Mouse (Mus musculus) limb, embryonic 10.5 days (tissue): ENCODE data around the gene Adipoq. TPM values are rescaled to one million over a fixed set of nuclear protein-coding genes. Genes with fewer than 3 reads are reported as not detected.
"Not testable (repeated sequence)": the region's sequence is repeated elsewhere in the genome, so short reads cannot be mapped to it uniquely, and the experiment has no call there.

Experiments
- DNase-seq: peaks from one replicate; pipeline ENCODE4 v3.0.0-alpha.2; 2017; ENCODE audit warnings: low spot score
- H3K27ac ChIP-seq: fragments of 300-500 bp; sonication (generic); 2 replicates; pipeline ENCODE4 v1.5.1; 2016; ENCODE audit warnings: mild to moderate bottlenecking
- H3K27me3 ChIP-seq: fragments of 300-500 bp; sonication (generic); 2 replicates; pipeline ENCODE4 v1.6.1; 2016; ENCODE audit warnings: low read depth, mild to moderate bottlenecking; ENCODE audit not compliant: poor library complexity, severe bottlenecking
- H3K36me3 ChIP-seq: fragments of 300-500 bp; sonication (generic); 2 replicates; pipeline ENCODE4 v1.6.1; 2016; ENCODE audit warnings: mild to moderate bottlenecking, moderate library complexity
- H3K4me1 ChIP-seq: fragments of 300-500 bp; sonication (generic); 2 replicates; pipeline ENCODE4 v1.6.1; 2016
- H3K4me3 ChIP-seq: fragments of 300-500 bp; sonication (generic); 2 replicates; pipeline ENCODE4 v1.5.1; 2016; ENCODE audit warnings: mild to moderate bottlenecking, moderate library complexity
- H3K9me3 ChIP-seq: fragments of 300-500 bp; sonication (generic); replicated peaks from 2 replicates; pipeline ENCODE4 v1.6.1; 2016; ENCODE audit warnings: mild to moderate bottlenecking
- WGBS: fragments of 180-500 bp; shearing (Covaris S2); methylation state at CpG from one replicate; pipeline ENCODE4 v1.1.7; 2016; 5-methylcytosine and 5-hydroxymethylcytosine counted together
- polyA plus RNA-seq: library from polyadenylated mRNA; unstranded; fragments of >200 nt; fragmentation: Nextera tagmentation; extraction: Ambion mirVana; gene quantifications from 2 replicates; pipeline ENCODE4 v1.2.1, GENCODE M21; 2016

Adipoq gene
- polyA plus RNA-seq, 1 experiment from 2014 or later, result not detected

DNA sequence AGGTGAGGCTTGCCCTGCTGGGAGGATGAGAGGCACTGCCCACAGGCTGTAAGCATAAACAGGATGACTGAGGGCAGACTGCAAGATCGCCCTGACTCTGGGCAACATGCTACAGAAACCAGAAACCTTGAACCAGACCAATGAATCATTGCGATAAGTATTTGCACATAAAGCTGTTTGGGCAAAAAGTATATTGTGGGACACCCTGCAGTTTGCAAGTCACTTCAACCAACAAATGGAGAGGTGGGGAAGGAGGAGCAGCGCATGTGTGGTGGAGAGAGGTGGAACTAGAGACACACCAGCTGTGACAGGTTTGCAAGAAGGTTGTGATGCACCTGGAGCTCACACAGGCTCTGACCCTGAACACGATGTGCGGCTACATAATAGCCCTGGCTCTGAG lies 32.5 kb downstream of the Adipoq start:
- Histone ChIP-seq H3K4me3 (no peak overlapping the region), H3K4me1 (no peaks in the 10 kb centered on the region), H3K27ac (no peak overlapping the region), H3K27me3 (no peaks in the 10 kb centered on the region), H3K9me3 (no peaks in the 10 kb centered on the region), H3K36me3 (no peaks in the 10 kb centered on the region)
- 91% methylated on average over 5 of the region's 5 CpGs for WGBS
- DNase-seq, result no peak

DNA sequence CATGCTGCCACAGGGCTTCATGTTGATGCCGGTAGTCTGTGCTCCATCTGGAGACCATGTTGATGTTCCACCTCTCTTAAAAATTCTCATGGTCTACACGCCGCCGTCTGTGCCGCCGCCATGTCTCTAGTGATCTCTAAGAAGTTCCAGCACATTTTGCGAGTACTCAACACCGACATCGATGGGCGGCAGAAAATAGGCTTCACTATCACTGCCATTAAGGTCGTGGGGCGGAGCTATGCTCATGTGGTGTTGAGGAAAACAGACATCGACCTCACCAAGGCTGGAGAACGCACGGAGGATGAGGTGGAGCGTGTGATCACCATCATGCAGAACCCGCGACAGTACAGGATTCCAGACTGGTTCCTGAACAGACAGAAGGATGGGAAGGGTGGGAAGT lies 33.1 kb downstream of the Adipoq start:
- H3K4me3 ChIP-seq, H3K9me3 ChIP-seq, DNase-seq, H3K36me3 ChIP-seq, H3K27ac ChIP-seq, H3K4me1 ChIP-seq, H3K27me3 ChIP-seq: not testable (repeated sequence)
- 94% methylated on average over 18 of the region's 18 CpGs for WGBS

DNA sequence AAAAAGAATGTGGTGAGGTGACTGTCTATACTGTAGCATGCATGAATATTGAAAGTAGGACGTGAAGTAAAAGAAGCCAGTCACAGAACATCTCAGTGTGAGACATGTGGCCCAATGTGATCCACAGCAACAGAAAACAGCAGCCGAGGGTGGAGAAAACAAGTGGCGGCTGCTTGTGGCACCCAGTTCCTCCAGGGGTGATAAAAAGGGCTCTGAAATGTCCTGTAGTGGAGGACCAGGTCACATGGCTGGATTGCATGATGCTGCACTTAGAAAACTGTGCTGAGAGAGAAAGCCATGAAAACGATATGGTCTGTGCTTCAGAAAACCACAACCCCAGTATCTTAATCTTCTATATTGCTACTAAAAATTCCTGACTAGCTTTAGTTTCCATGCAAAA lies 34.7 kb downstream of the Adipoq start:
- H3K36me3 ChIP-seq, result no peaks in the 10 kb centered on the region
- WGBS, result 81% methylated on average over 4 of the region's 4 CpGs
- H3K9me3 ChIP-seq, result no peaks in the 10 kb centered on the region
- H3K27ac ChIP-seq, result no peak overlapping the region
- DNase-seq, result no peak
- H3K4me1 ChIP-seq, result no peaks in the 10 kb centered on the region
- no peak overlapping the region for H3K4me3 ChIP-seq
- H3K27me3 ChIP-seq, result no peaks in the 10 kb centered on the region

DNA sequence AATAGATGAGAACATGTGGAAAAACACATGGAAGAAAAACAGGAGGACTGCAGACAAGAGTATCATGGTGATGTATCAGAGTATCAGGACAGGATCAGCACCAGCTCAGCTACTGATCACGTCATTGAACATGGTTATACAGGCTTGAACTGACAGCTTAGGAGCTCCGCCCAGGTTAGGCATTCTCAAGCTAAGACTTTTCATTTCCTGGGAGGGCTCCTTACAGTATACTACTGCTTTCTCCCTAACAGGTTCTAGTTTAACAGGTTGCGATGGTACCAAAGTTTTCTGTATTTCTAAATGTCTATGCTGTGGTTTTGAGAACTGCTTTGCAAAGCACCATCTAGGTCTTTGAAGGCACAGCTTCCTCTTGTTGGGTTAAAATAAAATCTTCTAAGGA lies 35.2 kb downstream of the Adipoq start:
- no peaks in the 10 kb centered on the region for H3K36me3 ChIP-seq
- DNase-seq, result no peak
- WGBS, result 89% methylated on average over 3 of the region's 3 CpGs
- H3K4me1 ChIP-seq, result no peaks in the 10 kb centered on the region
- H3K4me3 ChIP-seq, result no peak overlapping the region
- no peaks in the 10 kb centered on the region for H3K9me3 ChIP-seq
- no peaks in the 10 kb centered on the region for H3K27me3 ChIP-seq
- H3K27ac ChIP-seq, result no peak overlapping the region

DNA sequence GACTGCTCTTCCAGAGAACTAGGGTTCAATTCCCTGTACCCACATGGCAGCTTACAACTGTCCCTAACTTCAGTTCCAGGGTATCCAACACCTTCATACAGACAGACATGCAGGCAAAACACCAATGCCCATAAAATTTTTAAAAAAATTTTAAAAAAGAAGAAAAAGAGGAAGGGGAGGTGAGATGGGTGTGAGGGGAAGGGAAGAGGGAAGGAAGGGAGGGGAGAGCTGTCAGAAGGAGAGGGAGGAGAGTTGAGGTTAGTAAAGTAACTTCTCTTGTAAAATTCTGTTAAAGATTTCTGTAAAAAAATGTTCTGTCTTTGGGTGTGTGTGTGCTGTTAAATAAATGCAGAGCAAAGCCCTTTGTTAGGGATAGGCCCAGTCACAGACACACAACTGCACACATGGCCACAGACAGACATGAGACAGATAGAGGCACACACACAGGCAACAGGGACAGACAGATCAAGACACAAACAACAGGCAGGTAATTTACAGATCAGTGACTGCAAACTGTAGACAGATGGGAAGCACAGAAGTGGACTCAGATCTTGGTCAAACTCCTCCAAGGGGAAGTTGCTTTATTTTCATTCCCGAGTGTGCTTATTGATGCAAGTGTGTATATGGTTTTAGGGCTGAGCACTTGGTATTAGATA lies 35.7 kb downstream of the Adipoq start:
- Histone ChIP-seq H3K27ac (no peak overlapping the region), H3K4me3 (no peak overlapping the region), H3K4me1 (no peaks in the 10 kb centered on the region), H3K36me3 (no peaks in the 10 kb centered on the region), H3K9me3 (no peaks in the 10 kb centered on the region), H3K27me3 (no peaks in the 10 kb centered on the region)
- DNase-seq, result no peak
- 90% methylated on average over 1 of the region's 1 CpGs for WGBS

DNA sequence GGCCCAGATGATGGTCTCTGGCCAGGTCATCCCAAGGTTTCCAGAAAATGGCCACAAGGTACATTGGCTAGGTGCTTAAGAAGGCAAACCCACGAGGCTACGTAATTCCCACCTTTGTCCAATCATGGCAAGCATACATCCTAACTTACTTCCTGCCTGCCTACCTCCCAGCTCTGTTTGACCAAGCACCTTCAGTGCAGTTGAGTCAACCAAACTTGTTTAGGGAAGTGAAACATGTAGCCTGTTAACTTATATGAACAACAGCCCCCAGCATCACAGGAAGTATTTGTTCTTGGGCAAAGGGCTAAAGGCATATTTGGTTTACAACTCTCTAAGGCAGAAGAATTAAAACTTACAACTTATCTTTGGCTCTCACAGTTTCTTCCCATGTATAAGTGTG lies 39.5 kb downstream of the Adipoq start:
- WGBS, result 99% methylated on average over 2 of the region's 2 CpGs
- no peak overlapping the region for H3K4me3 ChIP-seq
- H3K9me3 ChIP-seq, result no peaks in the 10 kb centered on the region
- no peak overlapping the region for H3K27ac ChIP-seq
- H3K36me3 ChIP-seq, result no peaks in the 10 kb centered on the region
- H3K4me1 ChIP-seq, result no peaks in the 10 kb centered on the region
- no peak for DNase-seq
- no peaks in the 10 kb centered on the region for H3K27me3 ChIP-seq

DNA sequence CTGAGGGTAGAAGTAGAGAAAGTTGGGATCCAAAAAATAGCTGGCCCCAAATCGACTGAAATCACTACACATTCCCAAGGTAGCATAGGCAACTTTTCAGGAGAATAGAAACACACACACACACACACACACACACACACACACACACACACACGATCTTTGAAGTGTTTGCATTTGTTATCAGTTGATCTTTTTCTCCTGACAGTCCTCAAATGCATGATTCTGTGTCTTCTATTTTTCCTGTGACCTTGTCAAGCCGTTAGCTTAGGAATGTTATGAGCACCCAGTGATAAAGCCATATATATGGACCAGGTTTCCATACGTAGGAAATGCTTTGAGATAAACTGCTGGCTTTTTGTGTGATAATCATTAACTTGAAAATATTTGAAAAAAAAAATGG lies 40.1 kb downstream of the Adipoq start:
- DNase-seq, result no peak
- no peak overlapping the region for H3K27ac ChIP-seq
- H3K4me1 ChIP-seq, result no peaks in the 10 kb centered on the region
- H3K4me3 ChIP-seq, result no peak overlapping the region
- H3K36me3 ChIP-seq, result no peaks in the 10 kb centered on the region
- H3K9me3 ChIP-seq, result no peaks in the 10 kb centered on the region
- H3K27me3 ChIP-seq, result no peaks in the 10 kb centered on the region
- 84% methylated on average over 4 of the region's 4 CpGs for WGBS

DNA sequence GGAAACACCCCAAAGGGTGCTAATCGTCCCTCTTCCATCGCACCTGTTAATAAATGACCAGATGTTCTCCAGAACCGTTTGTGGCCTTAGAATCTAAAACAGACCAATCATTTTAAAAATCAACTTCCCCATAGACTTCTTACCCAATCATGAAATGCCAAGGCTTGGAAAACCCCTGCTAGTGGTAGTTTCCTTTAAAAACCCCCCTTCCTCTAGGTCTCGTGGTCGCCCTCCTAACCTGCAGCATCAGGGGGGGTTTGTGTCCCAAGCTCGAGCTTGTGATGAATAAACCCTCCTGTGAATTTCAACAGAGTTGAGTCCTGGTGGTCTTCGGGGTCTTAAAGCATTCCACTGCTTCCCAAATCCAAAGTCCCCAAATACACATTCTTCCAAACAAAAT lies 41.6 kb downstream of the Adipoq start:
- no peaks in the 10 kb centered on the region for H3K27me3 ChIP-seq
- DNase-seq, result no peak
- H3K27ac ChIP-seq, result no peak overlapping the region
- H3K36me3 ChIP-seq, result no peaks in the 10 kb centered on the region
- WGBS, result 86% methylated on average over 7 of the region's 7 CpGs
- H3K9me3 ChIP-seq, result no peaks in the 10 kb centered on the region
- no peak overlapping the region for H3K4me3 ChIP-seq
- no peaks in the 10 kb centered on the region for H3K4me1 ChIP-seq

DNA sequence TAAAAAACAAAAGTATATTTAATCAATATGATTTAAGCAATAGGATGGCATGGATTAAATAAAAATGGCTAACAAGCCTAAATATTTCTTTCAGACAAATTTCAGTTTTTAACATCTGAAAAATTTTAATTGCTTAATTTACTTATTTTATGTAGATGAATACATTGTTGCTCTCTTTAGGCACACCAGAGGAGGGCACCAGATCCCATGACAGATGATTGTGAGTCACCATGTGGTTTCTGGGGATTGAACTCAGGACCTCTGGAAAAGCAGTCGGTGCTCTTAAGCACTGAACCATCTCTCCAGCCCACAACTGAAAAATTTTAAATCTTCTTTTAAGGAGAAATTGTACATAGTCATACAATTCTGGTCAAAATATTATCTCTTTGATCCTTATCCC lies 43.3 kb downstream of the Adipoq start:
- no peaks in the 10 kb centered on the region for H3K9me3 ChIP-seq
- H3K27ac ChIP-seq, result no peak overlapping the region
- H3K27me3 ChIP-seq, result no peaks in the 10 kb centered on the region
- no peaks in the 10 kb centered on the region for H3K36me3 ChIP-seq
- H3K4me3 ChIP-seq, result no peak overlapping the region
- no peaks in the 10 kb centered on the region for H3K4me1 ChIP-seq
- DNase-seq, result no peak
- 84% methylated on average over 1 of the region's 1 CpGs for WGBS

DNA sequence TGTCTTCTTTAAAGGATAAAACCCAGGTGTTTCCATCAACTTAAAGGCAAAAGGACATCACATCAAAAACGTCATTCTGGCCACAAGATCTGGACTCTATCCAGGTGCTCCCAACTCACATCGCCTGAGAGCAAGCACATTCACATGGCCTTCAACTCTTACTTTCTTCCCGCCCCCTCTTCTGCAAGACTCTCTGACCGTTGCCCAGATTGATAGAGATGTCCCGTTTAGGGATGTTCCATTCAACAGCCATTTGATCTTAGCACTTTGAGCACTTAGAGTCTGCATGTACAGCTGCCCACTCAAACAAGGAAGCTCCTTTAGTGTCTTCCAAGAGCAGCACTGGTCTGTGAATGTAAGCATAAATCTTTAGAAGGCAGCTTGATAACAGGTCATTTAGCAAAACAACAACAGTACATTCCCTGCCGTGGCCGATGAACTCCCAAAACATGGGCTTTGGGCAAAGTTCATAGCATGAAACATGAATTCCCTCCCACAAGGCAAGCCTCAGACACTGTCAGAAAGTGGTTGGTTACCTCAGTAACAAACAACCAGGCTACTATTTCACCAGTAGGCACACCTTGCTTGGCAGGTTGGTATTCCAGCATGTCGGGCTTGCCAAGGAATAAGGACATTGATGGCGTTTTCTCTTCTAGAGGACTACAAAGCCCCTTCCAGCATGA lies 45.4 kb downstream of the Adipoq start:
- no peaks in the 10 kb centered on the region for H3K4me1 ChIP-seq
- DNase-seq, result no peak
- WGBS, result 81% methylated on average over 9 of the region's 9 CpGs
- H3K27ac ChIP-seq, result no peak overlapping the region
- H3K27me3 ChIP-seq, result no peaks in the 10 kb centered on the region
- H3K36me3 ChIP-seq, result no peaks in the 10 kb centered on the region
- H3K9me3 ChIP-seq, result no peaks in the 10 kb centered on the region
- H3K4me3 ChIP-seq, result no peak overlapping the region

DNA sequence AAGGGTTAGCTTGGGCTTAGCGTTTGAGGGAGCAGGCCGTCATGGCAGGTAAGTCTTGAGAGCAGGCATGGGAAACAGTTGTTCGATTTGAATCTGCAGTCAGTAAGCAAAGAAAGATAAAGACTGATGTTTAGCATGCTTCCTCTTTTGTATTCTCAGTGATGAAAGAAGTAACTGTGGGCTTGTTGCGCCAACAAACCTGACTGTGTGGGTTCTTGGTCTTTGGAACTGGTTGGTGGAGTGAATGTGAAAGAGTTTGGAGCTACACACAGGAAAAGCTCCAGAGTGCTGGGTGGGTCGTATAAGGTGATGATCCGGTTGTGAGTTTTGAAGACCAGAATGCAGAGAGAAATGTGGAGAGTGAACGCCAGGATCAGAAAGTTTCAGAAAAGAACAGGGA lies 49.3 kb downstream of the Adipoq start:
- Histone ChIP-seq H3K36me3 (no peaks in the 10 kb centered on the region), H3K4me1 (no peaks in the 10 kb centered on the region)
- no peak for DNase-seq

DNA sequence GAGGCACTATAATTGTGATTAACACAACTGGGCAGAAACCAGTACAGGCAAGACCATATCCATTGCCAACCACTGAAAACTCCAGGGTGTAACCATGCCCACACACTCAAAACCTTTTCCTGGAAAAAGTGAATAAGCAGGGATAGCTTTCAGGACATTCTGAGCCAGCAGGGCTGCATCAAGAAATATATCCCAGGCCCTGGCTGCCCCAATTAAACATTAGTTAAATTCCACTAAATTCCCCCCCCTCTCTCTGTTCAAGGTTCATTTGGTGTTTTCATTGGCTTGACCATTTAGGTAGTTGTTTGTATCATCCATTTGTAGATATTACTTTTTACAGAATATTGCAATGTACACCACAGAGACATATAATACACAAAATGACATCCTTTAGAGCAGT lies 50.0 kb downstream of the Adipoq start:
- DNase-seq, result no peak
- Histone ChIP-seq H3K9me3 (no peaks in the 10 kb centered on the region), H3K27me3 (no peaks in the 10 kb centered on the region), H3K4me3 (no peak overlapping the region), H3K4me1 (no peaks in the 10 kb centered on the region), H3K36me3 (no peaks in the 10 kb centered on the region), H3K27ac (no peak overlapping the region)

More for the DNA sequence above, 49.3 kb downstream of the Adipoq start:
- WGBS, result 87% methylated on average over 7 of the region's 7 CpGs
- Histone ChIP-seq H3K27ac (no peak overlapping the region), H3K27me3 (no peaks in the 10 kb centered on the region), H3K9me3 (no peaks in the 10 kb centered on the region), H3K4me3 (no peak overlapping the region)

DNA sequence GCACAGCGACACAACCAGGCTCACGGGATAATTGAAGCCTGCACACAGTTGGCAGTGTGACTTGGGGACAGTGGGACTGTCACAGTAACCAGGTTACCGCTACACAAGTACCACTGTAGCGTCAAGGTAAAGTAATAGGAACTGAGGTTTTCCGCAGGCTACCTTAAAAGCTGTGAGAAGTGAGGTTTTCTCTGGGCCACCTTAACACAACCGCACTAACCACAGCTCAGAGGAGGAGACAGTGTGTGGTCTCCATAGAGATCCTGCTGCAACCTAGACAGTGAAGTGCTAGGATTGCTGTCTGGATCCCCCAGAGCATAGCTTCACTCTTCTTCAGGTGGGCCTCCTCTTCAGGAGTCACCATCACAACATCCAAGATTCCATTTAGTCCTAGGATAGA lies 50.5 kb downstream of the Adipoq start:
- H3K27ac ChIP-seq, result no peak overlapping the region

DNA sequence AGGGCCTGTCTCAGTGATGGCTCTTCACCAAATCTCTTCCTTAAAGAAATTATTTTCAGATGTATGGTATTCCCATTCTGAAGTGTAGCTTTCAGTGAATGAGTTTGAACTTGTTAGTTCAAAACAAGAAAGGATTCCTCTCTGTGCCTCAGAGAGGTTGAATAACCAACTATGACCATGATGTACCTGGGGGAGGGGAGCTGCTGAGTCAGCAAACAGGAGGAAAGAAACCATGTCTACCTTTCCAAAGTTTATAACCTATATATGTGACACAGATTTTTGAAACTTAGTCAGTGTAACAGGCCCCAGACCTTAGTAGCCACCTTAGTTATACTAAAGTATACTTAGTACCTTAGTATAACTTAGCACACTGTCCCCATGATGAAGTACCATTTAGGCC lies 55.2 kb downstream of the Adipoq start:
- Histone ChIP-seq H3K36me3 (no peaks in the 10 kb centered on the region), H3K27ac (no peak overlapping the region), H3K4me3 (no peak overlapping the region), H3K27me3 (no peaks in the 10 kb centered on the region), H3K9me3 (no peaks in the 10 kb centered on the region), H3K4me1 (no peaks in the 10 kb centered on the region)
- DNase-seq, result no peak

More for the DNA sequence above, 50.5 kb downstream of the Adipoq start:
- Histone ChIP-seq H3K4me1 (no peaks in the 10 kb centered on the region), H3K36me3 (no peaks in the 10 kb centered on the region), H3K4me3 (no peak overlapping the region), H3K9me3 (no peaks in the 10 kb centered on the region), H3K27me3 (no peaks in the 10 kb centered on the region)
- DNase-seq, result no peak
- 96% methylated on average over 6 of the region's 6 CpGs for WGBS
